Mouse (Mus musculus): Measurements from ENCODE around the gene Rnf26. TPM values are rescaled to one million over a fixed set of nuclear protein-coding genes. Genes with fewer than 3 reads are reported as not detected.
A peak's percentile ranks its signal among the peaks of the same experiment; 100 is the strongest.

Gene Rnf26
- polyA plus RNA-seq, 1 experiment from 2014 or later, result 18.8 TPM

DNA sequence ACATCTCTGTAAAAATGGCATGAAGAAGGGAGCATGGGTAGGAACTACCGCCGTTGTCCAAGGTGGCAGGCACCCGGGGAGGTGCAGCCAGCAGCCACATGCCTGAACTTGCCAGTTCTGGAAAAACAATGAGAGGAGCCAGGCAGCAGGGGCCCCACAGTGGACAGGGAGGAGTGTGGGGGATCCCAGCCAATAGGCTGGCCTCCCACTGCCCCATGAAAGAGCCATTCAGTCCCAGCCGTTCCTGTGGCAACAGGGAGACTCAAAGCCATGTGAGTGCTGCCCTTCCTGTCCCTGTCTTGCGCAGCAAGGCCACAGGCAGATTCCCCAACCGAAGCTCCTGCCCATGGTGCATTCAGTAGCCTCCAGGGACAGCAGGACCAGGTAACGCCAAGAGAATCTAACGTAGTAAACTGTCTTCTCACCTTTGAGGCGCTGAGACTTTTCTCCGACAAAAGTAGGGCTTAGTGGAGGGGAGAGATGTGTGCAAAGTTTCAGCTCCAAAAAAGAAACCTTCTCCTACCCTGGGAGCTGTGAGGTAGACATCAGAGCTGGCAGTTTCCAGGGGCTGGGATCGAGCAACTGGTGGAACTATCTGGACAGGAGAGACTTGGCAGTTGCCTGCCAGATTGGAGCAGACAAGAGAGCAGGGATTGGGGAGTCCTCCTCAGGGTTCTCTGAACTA is 41.3 kb downstream of the Rnf26 start:
- H3K27me3 ChIP-seq (replicated peaks; ENCODE audit: control insufficient read depth, insufficient read depth, low read length), result no peaks in the 10 kb centered on the region
- H3K4me3 ChIP-seq (ENCODE audit: low read depth, low read length), result no peak overlapping the region
- H3K4me2 ChIP-seq (replicated peaks; ENCODE audit: low read depth), result no peak overlapping the region
- no peaks in the 10 kb centered on the region for H3K36me3 ChIP-seq (ENCODE audit: control insufficient read depth, insufficient read depth)
- no peak overlapping the region for H3K9ac ChIP-seq (ENCODE audit: low read depth, low read length)
- ATAC-seq, result no peak
- no peak for TF ChIP-seq CTCF (IDR thresholded peaks at IDR 0.05; ENCODE audit: low read depth)
- 49% methylated on average over 11 of the region's 11 CpGs for WGBS
- H3K4me1 ChIP-seq (replicated peaks; ENCODE audit: control insufficient read depth, insufficient read depth, low read length), result no peaks in the 10 kb centered on the region
- no peaks in the 10 kb centered on the region for H3K9me3 ChIP-seq (ENCODE audit: control insufficient read depth)
- no peak overlapping the region for H3K27ac ChIP-seq (ENCODE audit: low read depth, low read length)

DNA sequence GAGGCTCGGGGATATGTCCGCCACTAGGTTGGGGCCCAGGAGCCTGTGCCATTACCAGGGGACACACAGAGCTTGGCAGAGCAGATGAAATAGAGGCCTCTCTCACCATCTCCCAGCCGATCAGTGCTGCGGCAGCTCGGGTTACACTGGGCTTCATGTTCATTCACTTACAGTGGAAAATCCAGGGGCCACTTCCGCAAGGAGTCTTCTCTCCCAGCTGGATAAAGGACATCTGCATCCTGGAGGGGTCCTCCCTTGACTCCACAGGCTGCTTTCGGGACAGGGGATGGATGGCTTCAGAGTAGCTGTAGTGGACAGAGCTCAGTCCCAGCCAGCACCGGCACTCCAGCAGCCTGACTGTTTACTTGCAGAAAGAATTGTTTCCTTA is 42.5 kb downstream of the Rnf26 start:
- H3K4me1 ChIP-seq (replicated peaks; ENCODE audit: control insufficient read depth, insufficient read depth, low read length), result no peaks in the 10 kb centered on the region
- ATAC-seq, result no peak
- WGBS, result 50% methylated on average over 8 of the region's 8 CpGs
- no peak overlapping the region for H3K9ac ChIP-seq (ENCODE audit: low read depth, low read length)
- no peaks in the 10 kb centered on the region for H3K27me3 ChIP-seq (replicated peaks; ENCODE audit: control insufficient read depth, insufficient read depth, low read length)
- TF ChIP-seq CTCF (IDR thresholded peaks at IDR 0.05; ENCODE audit: low read depth), result no peak
- H3K9me3 ChIP-seq (ENCODE audit: control insufficient read depth), result no peaks in the 10 kb centered on the region
- H3K4me3 ChIP-seq (ENCODE audit: low read depth, low read length), result no peak overlapping the region
- H3K4me2 ChIP-seq (replicated peaks; ENCODE audit: low read depth), result no peak overlapping the region
- no peaks in the 10 kb centered on the region for H3K36me3 ChIP-seq (ENCODE audit: control insufficient read depth, insufficient read depth)
- no peak overlapping the region for H3K27ac ChIP-seq (ENCODE audit: low read depth, low read length)

- no peak overlapping the region for H3K4me2 ChIP-seq (replicated peaks; ENCODE audit: low read depth)
- no peaks in the 10 kb centered on the region for H3K4me1 ChIP-seq (replicated peaks; ENCODE audit: control insufficient read depth, insufficient read depth, low read length)
- no peak overlapping the region for H3K9ac ChIP-seq (ENCODE audit: low read depth, low read length)
- H3K36me3 ChIP-seq (ENCODE audit: control insufficient read depth, insufficient read depth), result no peaks in the 10 kb centered on the region
- no peak for TF ChIP-seq CTCF (IDR thresholded peaks at IDR 0.05; ENCODE audit: low read depth)
- ATAC-seq, result no peak
- H3K27me3 ChIP-seq (replicated peaks; ENCODE audit: control insufficient read depth, insufficient read depth, low read length), result no peaks in the 10 kb centered on the region
- H3K9me3 ChIP-seq (ENCODE audit: control insufficient read depth), result no peaks in the 10 kb centered on the region
- WGBS, result 72% methylated on average over 14 of the region's 14 CpGs
- H3K27ac ChIP-seq (ENCODE audit: low read depth, low read length), result no peak overlapping the region
- no peak overlapping the region for H3K4me3 ChIP-seq (ENCODE audit: low read depth, low read length)
Observed at GRCm38 (mm10) chr9:44070113-44070843, 43.0 kb downstream of the Rnf26 start.

GRCm38 (mm10) chr9:44069252-44069651 is 44.1 kb downstream of the Rnf26 start:
- Histone ChIP-seq H3K4me3 (ENCODE audit: low read depth, low read length) (no peak overlapping the region), H3K4me1 (replicated peaks; ENCODE audit: control insufficient read depth, insufficient read depth, low read length) (no peaks in the 10 kb centered on the region), H3K4me2 (replicated peaks; ENCODE audit: low read depth) (no peak overlapping the region), H3K9me3 (ENCODE audit: control insufficient read depth) (no peaks in the 10 kb centered on the region), H3K9ac (ENCODE audit: low read depth, low read length) (no peak overlapping the region), H3K36me3 (ENCODE audit: control insufficient read depth, insufficient read depth) (no peaks in the 10 kb centered on the region), H3K27ac (ENCODE audit: low read depth, low read length) (no peak overlapping the region), H3K27me3 (replicated peaks; ENCODE audit: control insufficient read depth, insufficient read depth, low read length) (no peaks in the 10 kb centered on the region)
- ATAC-seq, result no peak
- WGBS, result 30% methylated on average over 7 of the region's 7 CpGs
- no peak for TF ChIP-seq CTCF (IDR thresholded peaks at IDR 0.05; ENCODE audit: low read depth)

DNA sequence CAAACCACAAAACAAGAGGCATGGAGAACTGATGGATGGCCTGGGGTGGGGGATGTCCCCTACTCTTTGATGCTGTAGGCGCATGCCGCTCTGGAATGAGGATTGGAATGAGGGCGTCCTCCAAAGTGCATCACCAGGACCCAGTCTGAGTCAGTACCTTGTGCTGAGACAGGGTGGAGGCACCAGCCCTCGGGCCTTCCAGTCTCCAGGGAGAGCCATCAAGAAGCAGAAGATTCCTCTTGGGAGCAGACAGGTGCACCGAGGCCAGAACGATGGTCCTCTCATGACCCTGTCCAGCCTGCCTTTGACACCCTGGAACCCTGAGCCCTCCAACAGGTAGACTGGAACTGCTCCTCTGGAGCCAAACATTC is 45.4 kb downstream of the Rnf26 start:
- Histone ChIP-seq H3K36me3 (ENCODE audit: control insufficient read depth, insufficient read depth) (no peaks in the 10 kb centered on the region), H3K27ac (ENCODE audit: low read depth, low read length) (no peak overlapping the region), H3K4me1 (replicated peaks; ENCODE audit: control insufficient read depth, insufficient read depth, low read length) (no peaks in the 10 kb centered on the region), H3K9me3 (ENCODE audit: control insufficient read depth) (no peaks in the 10 kb centered on the region), H3K9ac (ENCODE audit: low read depth, low read length) (no peak overlapping the region), H3K4me3 (ENCODE audit: low read depth, low read length) (no peak overlapping the region), H3K4me2 (replicated peaks; ENCODE audit: low read depth) (no peak overlapping the region), H3K27me3 (replicated peaks; ENCODE audit: control insufficient read depth, insufficient read depth, low read length) (no peaks in the 10 kb centered on the region)
- 86% methylated on average over 6 of the region's 6 CpGs for WGBS
- no peak for ATAC-seq
- TF ChIP-seq CTCF (IDR thresholded peaks at IDR 0.05; ENCODE audit: low read depth), result no peak

GRCm38 (mm10) chr9:44067241-44067959 is 45.9 kb downstream of the Rnf26 start:
- H3K4me1 ChIP-seq (replicated peaks; ENCODE audit: control insufficient read depth, insufficient read depth, low read length), result no peaks in the 10 kb centered on the region
- H3K27ac ChIP-seq (ENCODE audit: low read depth, low read length), result no peak overlapping the region
- no peak overlapping the region for H3K9ac ChIP-seq (ENCODE audit: low read depth, low read length)
- no peak for TF ChIP-seq CTCF (IDR thresholded peaks at IDR 0.05; ENCODE audit: low read depth)
- no peaks in the 10 kb centered on the region for H3K27me3 ChIP-seq (replicated peaks; ENCODE audit: control insufficient read depth, insufficient read depth, low read length)
- no peaks in the 10 kb centered on the region for H3K36me3 ChIP-seq (ENCODE audit: control insufficient read depth, insufficient read depth)
- ATAC-seq, result peak; percentile 46
- no peaks in the 10 kb centered on the region for H3K9me3 ChIP-seq (ENCODE audit: control insufficient read depth)
- peak overlapping the region; percentile 85 for H3K4me2 ChIP-seq (replicated peaks; ENCODE audit: low read depth)
- WGBS, result 7% methylated on average over 15 of the region's 15 CpGs
- peak overlapping the region; percentile 41 for H3K4me3 ChIP-seq (ENCODE audit: low read depth, low read length)

All from intestine, postnatal 0 days (tissue).